Mouse (Mus musculus): Measurements from ENCODE around the gene Zdhhc3. TPM values are rescaled to one million over a fixed set of nuclear protein-coding genes. Genes with fewer than 3 reads are reported as not detected.

The Zdhhc3 gene
- polyA plus RNA-seq, 1 experiment, result 48.2 TPM

DNA sequence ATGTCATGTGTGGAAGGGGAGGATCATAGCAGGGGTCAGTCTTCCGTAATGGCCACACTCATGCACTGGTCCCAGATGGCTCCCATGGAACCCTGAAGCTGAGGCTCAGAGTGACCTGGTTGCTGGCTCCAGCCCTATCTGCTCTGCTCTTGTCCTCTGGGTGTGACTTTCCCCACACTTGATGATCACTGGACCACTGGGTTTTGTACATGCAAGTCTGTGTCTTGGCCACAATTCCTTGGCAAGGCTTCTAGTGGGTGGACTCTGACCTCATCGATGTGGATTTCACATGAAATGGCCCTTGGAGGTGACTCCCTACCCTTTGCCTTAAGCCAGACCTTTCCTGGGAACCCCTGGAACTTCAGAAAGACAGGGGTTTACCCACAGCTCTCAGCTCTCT lies 40.1 kb upstream of the Zdhhc3 start:
- Histone ChIP-seq H3K36me3 (ENCODE audit: control insufficient read depth, insufficient read depth, low read length, poor library complexity, severe bottlenecking) (no peaks in the 10 kb centered on the region), H3K27me3 (ENCODE audit: control insufficient read depth, insufficient read depth, low read length, poor library complexity, severe bottlenecking) (no peaks in the 10 kb centered on the region), H3K27ac (ENCODE audit: insufficient read depth, low read length) (no peak overlapping the region), H3K9me3 (replicated peaks; ENCODE audit: control insufficient read depth, insufficient read depth, low read length, poor library complexity, severe bottlenecking) (no peaks in the 10 kb centered on the region), H3K9ac (ENCODE audit: low read depth, poor library complexity, severe bottlenecking) (no peak overlapping the region), H3K4me1 (ENCODE audit: control insufficient read depth, insufficient read depth, low read length) (no peaks in the 10 kb centered on the region), H3K4me3 (ENCODE audit: low read depth, low read length) (no peak overlapping the region)
- TF ChIP-seq POLR2A (IDR thresholded peaks at IDR 0.05; ENCODE audit: insufficient read depth, low read length), result no peak
- TF ChIP-seq CTCF (IDR thresholded peaks at IDR 0.05; ENCODE audit: low read depth, low read length), result no peak

DNA sequence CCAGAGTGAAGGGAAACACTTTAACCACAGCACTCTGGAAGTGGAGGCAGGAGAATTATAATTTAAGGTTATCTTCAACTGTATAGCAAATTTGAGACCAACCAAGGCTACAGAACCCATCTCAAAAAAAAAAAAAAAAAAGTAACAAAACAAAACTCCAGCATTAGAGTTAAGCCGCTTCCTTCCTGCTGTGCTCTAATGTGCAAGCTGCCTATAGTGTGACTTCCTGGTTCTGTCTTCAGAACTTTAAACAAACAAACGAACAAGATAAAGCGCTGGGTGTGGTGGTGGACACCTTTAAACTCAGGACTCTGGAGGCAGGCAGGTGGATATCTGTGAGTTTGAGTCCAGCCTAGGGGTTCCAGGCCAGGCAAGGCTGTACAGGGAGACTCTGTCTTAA lies 39.0 kb upstream of the Zdhhc3 start:
- H3K36me3 ChIP-seq (ENCODE audit: control insufficient read depth, insufficient read depth, low read length, poor library complexity, severe bottlenecking), result no peaks in the 10 kb centered on the region
- no peak overlapping the region for H3K9ac ChIP-seq (ENCODE audit: low read depth, poor library complexity, severe bottlenecking)
- no peaks in the 10 kb centered on the region; the same call in 1 of the 2 replicates for H3K9me3 ChIP-seq (replicated peaks; ENCODE audit: control insufficient read depth, insufficient read depth, low read length, poor library complexity, severe bottlenecking)
- H3K27ac ChIP-seq (ENCODE audit: insufficient read depth, low read length), result no peak overlapping the region
- no peaks in the 10 kb centered on the region for H3K4me1 ChIP-seq (ENCODE audit: control insufficient read depth, insufficient read depth, low read length)
- H3K4me3 ChIP-seq (ENCODE audit: low read depth, low read length), result no peak overlapping the region
- H3K27me3 ChIP-seq (ENCODE audit: control insufficient read depth, insufficient read depth, low read length, poor library complexity, severe bottlenecking), result no peaks in the 10 kb centered on the region
- TF ChIP-seq POLR2A (IDR thresholded peaks at IDR 0.05; ENCODE audit: insufficient read depth, low read length), result no peak
- no peak for TF ChIP-seq EP300 (IDR thresholded peaks at IDR 0.05; ENCODE audit: insufficient read depth, low read depth, low read length)

- no peak overlapping the region for H3K9ac ChIP-seq (ENCODE audit: low read depth, poor library complexity, severe bottlenecking)
- no peaks in the 10 kb centered on the region for H3K4me1 ChIP-seq (ENCODE audit: control insufficient read depth, insufficient read depth, low read length)
- no peak overlapping the region for H3K4me3 ChIP-seq (ENCODE audit: low read depth, low read length)
- TF ChIP-seq POLR2A (IDR thresholded peaks at IDR 0.05; ENCODE audit: insufficient read depth, low read length) (no peak), EP300 (IDR thresholded peaks at IDR 0.05; ENCODE audit: insufficient read depth, low read depth, low read length) (no peak), CTCF (IDR thresholded peaks at IDR 0.05; ENCODE audit: low read depth, low read length) (no peak)
- H3K27ac ChIP-seq (ENCODE audit: insufficient read depth, low read length), result no peak overlapping the region
- no peaks in the 10 kb centered on the region; the same call in 1 of the 2 replicates for H3K9me3 ChIP-seq (replicated peaks; ENCODE audit: control insufficient read depth, insufficient read depth, low read length, poor library complexity, severe bottlenecking)
- H3K36me3 ChIP-seq (ENCODE audit: control insufficient read depth, insufficient read depth, low read length, poor library complexity, severe bottlenecking), result no peaks in the 10 kb centered on the region
- no peaks in the 10 kb centered on the region for H3K27me3 ChIP-seq (ENCODE audit: control insufficient read depth, insufficient read depth, low read length, poor library complexity, severe bottlenecking)
Measured at GRCm38 (mm10) chr9:123151561-123151960, 38.6 kb upstream of the Zdhhc3 start.

- Histone ChIP-seq H3K9ac (ENCODE audit: low read depth, poor library complexity, severe bottlenecking) (no peak within 1 kb of the TSS), H3K9me3 (replicated peaks; ENCODE audit: control insufficient read depth, insufficient read depth, low read length, poor library complexity, severe bottlenecking) (peaks cover 4% of the 10 kb centered on the region), H3K27ac (ENCODE audit: insufficient read depth, low read length) (no peak within 1 kb of the TSS), H3K36me3 (ENCODE audit: control insufficient read depth, insufficient read depth, low read length, poor library complexity, severe bottlenecking) (no peaks in the 10 kb centered on the region), H3K27me3 (ENCODE audit: control insufficient read depth, insufficient read depth, low read length, poor library complexity, severe bottlenecking) (no peaks in the 10 kb centered on the region), H3K4me1 (ENCODE audit: control insufficient read depth, insufficient read depth, low read length) (no peaks in the 10 kb centered on the region), H3K4me3 (ENCODE audit: low read depth, low read length) (no peak within 1 kb of the TSS)
- TF ChIP-seq CTCF (IDR thresholded peaks at IDR 0.05; ENCODE audit: low read depth, low read length) (no peak), EP300 (IDR thresholded peaks at IDR 0.05; ENCODE audit: insufficient read depth, low read depth, low read length) (no peak), POLR2A (IDR thresholded peaks at IDR 0.05; ENCODE audit: insufficient read depth, low read length) (no peak)
Measured at GRCm38 (mm10) chr9:123150241-123151020, 37.4 kb upstream of the Zdhhc3 start, which contains the start of gene Clec3b. TSS of gene Clec3b (plus strand) at chr9:123150946.

GRCm38 (mm10) chr9:123148430-123148829 lies 35.4 kb upstream of the Zdhhc3 start:
- H3K4me1 ChIP-seq (ENCODE audit: control insufficient read depth, insufficient read depth, low read length), result no peaks in the 10 kb centered on the region
- H3K9ac ChIP-seq (ENCODE audit: low read depth, poor library complexity, severe bottlenecking), result no peak overlapping the region
- H3K4me3 ChIP-seq (ENCODE audit: low read depth, low read length), result no peak overlapping the region
- H3K36me3 ChIP-seq (ENCODE audit: control insufficient read depth, insufficient read depth, low read length, poor library complexity, severe bottlenecking), result no peaks in the 10 kb centered on the region
- H3K27ac ChIP-seq (ENCODE audit: insufficient read depth, low read length), result no peak overlapping the region
- H3K27me3 ChIP-seq (ENCODE audit: control insufficient read depth, insufficient read depth, low read length, poor library complexity, severe bottlenecking), result no peaks in the 10 kb centered on the region
- TF ChIP-seq CTCF (IDR thresholded peaks at IDR 0.05; ENCODE audit: low read depth, low read length) (no peak), POLR2A (IDR thresholded peaks at IDR 0.05; ENCODE audit: insufficient read depth, low read length) (no peak), EP300 (IDR thresholded peaks at IDR 0.05; ENCODE audit: insufficient read depth, low read depth, low read length) (no peak)
- H3K9me3 ChIP-seq (replicated peaks; ENCODE audit: control insufficient read depth, insufficient read depth, low read length, poor library complexity, severe bottlenecking), result peaks cover 20% of the 10 kb centered on the region

GRCm38 (mm10) chr9:123139887-123140614 lies 27.0 kb upstream of the Zdhhc3 start:
- Histone ChIP-seq H3K4me3 (ENCODE audit: low read depth, low read length) (no peak overlapping the region), H3K36me3 (ENCODE audit: control insufficient read depth, insufficient read depth, low read length, poor library complexity, severe bottlenecking) (peaks cover 7% of the 10 kb centered on the region), H3K9me3 (replicated peaks; ENCODE audit: control insufficient read depth, insufficient read depth, low read length, poor library complexity, severe bottlenecking) (peaks cover 28% of the 10 kb centered on the region), H3K27me3 (ENCODE audit: control insufficient read depth, insufficient read depth, low read length, poor library complexity, severe bottlenecking) (no peaks in the 10 kb centered on the region), H3K27ac (ENCODE audit: insufficient read depth, low read length) (no peak overlapping the region), H3K9ac (ENCODE audit: low read depth, poor library complexity, severe bottlenecking) (no peak overlapping the region), H3K4me1 (ENCODE audit: control insufficient read depth, insufficient read depth, low read length) (no peaks in the 10 kb centered on the region)
- TF ChIP-seq EP300 (IDR thresholded peaks at IDR 0.05; ENCODE audit: insufficient read depth, low read depth, low read length) (no peak), CTCF (IDR thresholded peaks at IDR 0.05; ENCODE audit: low read depth, low read length) (no peak), POLR2A (IDR thresholded peaks at IDR 0.05; ENCODE audit: insufficient read depth, low read length) (no peak)
